Mouse (Mus musculus): ENCODE measurements at regions not wholly inside any gene's neighbourhood (a gene's known extent, or its start where the extent isn't known, plus 50 kb on each side); places are given as distances from the start of the nearest gene placed in this dataset.

GRCm38 (mm10) chr3:35097766-35098165 is 447.6 kb downstream of the Sox2 start:
- TF ChIP-seq CTCF (IDR thresholded peaks at IDR 0.05; ENCODE audit: borderline replicate concordance, control insufficient read depth, extremely low read depth, insufficient read depth, low read length, poor library complexity) (no peak), POLR2A (IDR thresholded peaks at IDR 0.05; ENCODE audit: control insufficient read depth, extremely low read depth, insufficient read depth, low read length, poor library complexity) (no peak)
